Mouse (Mus musculus) bone marrow, adult 2 months (tissue): ENCODE measurements at regions not wholly inside any gene's neighbourhood (a gene's known extent, or its start where the extent isn't known, plus 50 kb on each side); places are given as distances from the start of the nearest gene placed in this dataset.

ENCODE experiments used
- H3K27ac ChIP-seq: fragments of 200-500 bp; 2 replicates; pipeline ENCODE4 v1.5.1; 2012; ENCODE audit warnings: low read depth, mild to moderate bottlenecking, control low read depth, inconsistent platforms, low read length; ENCODE audit not compliant: control insufficient read depth, poor library complexity, insufficient read depth
- H3K4me1 ChIP-seq: fragments of 200-500 bp; 2 replicates; pipeline ENCODE4 v1.6.1; 2011; ENCODE audit warnings: low read length; ENCODE audit not compliant: control insufficient read depth, insufficient read depth
- H3K4me3 ChIP-seq: fragments of 200-500 bp; replicated peaks from 2 replicates; pipeline ENCODE3; 2011; ENCODE audit warnings: mild to moderate bottlenecking, low read depth, low read length, control low read depth; ENCODE audit not compliant: control insufficient read depth
- CTCF ChIP-seq: fragments of 200-500 bp; IDR thresholded peaks from 2 replicates; pipeline ENCODE4 v1.5.1; 2011; ENCODE audit warnings: low read length, control low read depth; ENCODE audit not compliant: control insufficient read depth, insufficient read depth
- POLR2A ChIP-seq: fragments of 200-500 bp; IDR thresholded peaks from 2 replicates; pipeline ENCODE4 v1.6.1; 2011; ENCODE audit warnings: low read depth, mild to moderate bottlenecking, control low read depth, low read length, borderline replicate concordance; ENCODE audit not compliant: control insufficient read depth
- WGBS: fragments of 180-500 bp; shearing (Covaris S2); methylation state at CpG from one replicate; pipeline ENCODE4 v1.1.7; 2018; 5-methylcytosine and 5-hydroxymethylcytosine counted together

DNA sequence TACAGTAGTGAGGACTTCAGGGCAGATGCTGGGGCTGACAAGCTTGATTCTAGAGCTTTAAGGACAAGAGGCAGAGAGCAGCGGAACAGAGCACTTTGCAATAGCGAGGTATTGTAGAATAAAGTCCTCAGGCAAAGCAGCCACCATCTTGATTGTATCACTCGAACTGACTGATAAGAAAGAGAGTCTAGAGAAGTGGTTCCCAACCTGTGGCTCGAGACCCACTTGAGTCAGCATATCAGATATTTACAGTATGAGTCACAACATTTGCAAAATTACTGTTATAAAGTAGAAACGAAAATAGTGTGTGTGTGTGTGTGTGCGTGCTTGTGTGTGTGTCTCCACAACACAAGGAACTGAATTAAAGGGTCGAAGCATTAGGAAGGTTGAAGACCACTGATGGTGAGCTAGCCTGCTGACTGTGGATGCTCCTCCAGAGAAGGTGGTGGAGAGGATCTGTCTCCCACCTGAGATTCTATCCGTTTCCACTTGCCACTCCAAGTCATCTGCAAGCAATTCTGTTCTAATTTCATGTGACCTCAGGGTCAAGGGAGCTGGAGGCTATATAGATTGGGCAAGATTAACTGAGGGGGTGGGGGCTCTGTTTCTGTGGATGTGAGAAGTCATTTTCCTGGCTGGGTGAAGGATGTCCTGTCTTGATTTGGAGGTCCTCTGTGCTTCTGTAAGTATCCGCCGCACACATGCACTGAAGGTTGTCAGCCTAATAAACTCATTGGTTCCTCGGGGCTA lies 115.0 kb downstream of the Phlda1 start:
- H3K27ac ChIP-seq = no peak overlapping the region
- no peak overlapping the region for H3K4me3 ChIP-seq
- 80% methylated on average over 11 of the region's 11 CpGs for WGBS
- no peak for TF ChIP-seq POLR2A
- TF ChIP-seq CTCF = no peak
- no peaks in the 10 kb centered on the region for H3K4me1 ChIP-seq

DNA sequence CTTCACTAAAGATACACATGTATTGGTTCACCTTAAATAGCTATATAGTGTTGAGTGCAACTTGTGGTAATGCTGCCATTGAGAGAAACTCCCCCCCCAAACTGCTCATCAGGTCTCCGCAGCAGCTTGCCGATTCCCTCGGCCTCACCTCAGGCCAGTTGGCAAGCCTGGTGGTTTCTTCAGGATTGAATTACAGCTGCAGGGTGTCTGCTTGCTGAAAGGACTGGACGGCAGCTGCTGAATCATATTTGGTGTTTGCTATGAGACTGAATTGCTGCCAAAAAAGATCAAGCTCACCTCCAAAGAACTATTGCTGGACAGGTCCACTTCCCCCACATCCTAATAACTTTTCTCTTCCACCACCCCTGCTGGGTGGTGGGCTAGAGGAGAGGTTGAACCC lies 116.7 kb downstream of the Phlda1 start:
- Histone ChIP-seq H3K4me1 (no peaks in the 10 kb centered on the region), H3K27ac (no peak overlapping the region), H3K4me3 (no peak overlapping the region)
- TF ChIP-seq CTCF (no peak), POLR2A (no peak)
- WGBS = 75% methylated on average over 4 of the region's 4 CpGs

DNA sequence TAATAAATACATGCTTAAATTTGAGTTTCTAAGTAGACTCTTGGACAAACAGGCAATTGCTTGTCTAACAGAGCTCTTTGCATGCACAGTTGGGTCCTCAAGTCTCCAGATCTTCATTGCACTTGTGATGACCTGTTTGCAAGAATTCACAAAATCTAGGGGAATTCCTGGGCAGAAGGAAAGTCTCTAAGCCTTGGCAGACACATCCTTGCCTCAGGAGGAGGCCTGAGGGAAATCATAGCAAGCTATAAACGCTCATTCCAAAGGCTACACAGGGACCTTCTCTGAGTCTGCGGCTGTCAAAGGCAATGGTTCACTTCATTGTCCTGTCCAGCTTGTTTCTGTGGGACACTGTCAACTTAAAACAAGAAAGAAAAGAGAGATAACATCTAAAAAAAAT lies 117.9 kb downstream of the Phlda1 start:
- Histone ChIP-seq H3K4me3 (no peak overlapping the region), H3K4me1 (no peaks in the 10 kb centered on the region), H3K27ac (no peak overlapping the region)
- WGBS = 77% methylated on average over 2 of the region's 2 CpGs
- TF ChIP-seq POLR2A = no peak
- no peak for TF ChIP-seq CTCF

DNA sequence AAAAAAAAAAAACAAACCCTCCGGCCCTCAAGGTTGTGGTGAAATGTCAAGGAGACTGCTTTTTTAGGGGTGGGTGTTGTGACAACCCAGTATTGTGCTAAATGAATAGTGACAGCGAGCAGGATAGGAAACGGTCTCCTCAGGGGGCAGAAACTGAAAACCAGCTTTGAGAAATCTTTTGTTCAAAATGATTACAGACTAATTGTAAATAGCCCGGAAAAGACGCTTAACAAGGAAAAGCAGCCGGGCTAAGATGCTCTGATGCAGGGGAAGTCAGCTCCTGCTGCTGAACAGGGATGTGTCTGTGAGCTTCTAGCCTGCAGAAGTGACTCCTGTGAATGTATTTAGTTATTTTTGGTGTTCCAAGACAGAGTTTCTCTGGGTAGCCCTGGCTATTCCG lies 118.5 kb downstream of the Phlda1 start:
- 77% methylated on average over 7 of the region's 7 CpGs for WGBS
- Histone ChIP-seq H3K4me1 (no peaks in the 10 kb centered on the region), H3K4me3 (no peak overlapping the region), H3K27ac (no peak overlapping the region)
- TF ChIP-seq CTCF (no peak), POLR2A (no peak)

DNA sequence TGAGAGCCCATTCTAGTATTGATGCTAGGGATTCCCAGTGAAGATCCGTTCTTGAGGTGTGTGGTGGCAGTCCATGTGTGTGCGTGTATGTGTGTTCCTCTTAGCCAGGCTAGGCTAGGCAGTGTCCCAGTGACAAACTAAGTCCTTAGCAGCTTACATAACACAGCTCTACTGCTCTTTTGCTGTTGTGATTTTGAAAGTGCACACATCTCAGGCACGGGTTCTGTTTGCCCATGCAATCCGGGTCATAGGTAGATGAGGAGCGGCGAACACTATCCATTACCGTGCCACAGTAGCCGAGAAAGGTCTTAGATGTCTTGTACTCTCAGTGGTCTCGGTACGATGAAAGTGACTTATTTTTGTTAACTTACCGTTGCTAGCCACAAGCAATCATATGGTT lies 119.5 kb downstream of the Phlda1 start:
- H3K4me3 ChIP-seq = no peak overlapping the region
- no peak for TF ChIP-seq CTCF
- no peak for TF ChIP-seq POLR2A
- H3K4me1 ChIP-seq = no peaks in the 10 kb centered on the region
- no peak overlapping the region for H3K27ac ChIP-seq
- WGBS = 88% methylated on average over 11 of the region's 11 CpGs

DNA sequence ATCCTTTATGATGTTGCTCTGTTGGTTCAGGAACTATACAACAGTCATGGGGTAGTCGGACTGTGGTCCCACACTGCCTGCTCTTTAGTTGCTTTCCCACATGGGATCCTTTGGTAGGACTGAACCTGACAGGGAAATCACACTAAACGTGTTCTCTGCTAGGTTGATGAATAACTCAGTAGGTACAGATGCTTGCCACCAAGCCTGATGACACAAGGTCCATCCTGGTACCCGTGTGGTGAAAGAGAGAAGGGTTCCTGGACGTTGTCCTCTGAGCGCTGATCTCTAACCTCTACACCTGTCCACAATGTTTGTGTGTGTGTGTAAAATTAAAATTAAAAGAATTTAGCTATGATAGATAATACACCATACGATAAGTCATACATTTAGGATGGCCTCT lies 119.9 kb downstream of the Phlda1 start:
- no peak overlapping the region for H3K4me3 ChIP-seq
- H3K27ac ChIP-seq = no peak overlapping the region
- H3K4me1 ChIP-seq = no peaks in the 10 kb centered on the region
- TF ChIP-seq POLR2A (no peak), CTCF (no peak)
- 84% methylated on average over 6 of the region's 6 CpGs for WGBS

DNA sequence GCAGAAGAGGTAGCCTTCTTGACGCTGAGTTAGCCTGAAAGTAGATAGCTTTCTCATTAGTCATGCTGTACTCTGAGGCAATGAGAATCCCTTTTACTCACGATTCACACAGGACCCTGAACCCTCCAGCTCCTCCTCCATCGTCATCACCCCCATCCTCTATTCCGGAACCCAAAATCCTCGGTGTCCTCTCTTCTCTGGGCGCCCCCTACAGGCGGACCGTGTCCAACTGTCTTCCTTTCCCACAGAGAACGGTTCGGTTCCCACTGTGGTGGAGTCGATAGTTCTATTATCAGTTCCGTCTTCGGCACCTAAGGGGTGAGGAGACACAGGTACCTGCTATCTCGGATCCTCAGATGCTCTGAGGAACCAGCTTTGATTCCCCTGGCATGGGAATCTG lies 130.2 kb downstream of the Phlda1 start:
- Histone ChIP-seq H3K4me1 (no peaks in the 10 kb centered on the region), H3K27ac (no peak overlapping the region), H3K4me3 (no peak overlapping the region)
- TF ChIP-seq CTCF (peak; percentile 52; the same call in 1 of the 2 replicates), POLR2A (no peak)
- 50% methylated on average over 14 of the region's 14 CpGs for WGBS

DNA sequence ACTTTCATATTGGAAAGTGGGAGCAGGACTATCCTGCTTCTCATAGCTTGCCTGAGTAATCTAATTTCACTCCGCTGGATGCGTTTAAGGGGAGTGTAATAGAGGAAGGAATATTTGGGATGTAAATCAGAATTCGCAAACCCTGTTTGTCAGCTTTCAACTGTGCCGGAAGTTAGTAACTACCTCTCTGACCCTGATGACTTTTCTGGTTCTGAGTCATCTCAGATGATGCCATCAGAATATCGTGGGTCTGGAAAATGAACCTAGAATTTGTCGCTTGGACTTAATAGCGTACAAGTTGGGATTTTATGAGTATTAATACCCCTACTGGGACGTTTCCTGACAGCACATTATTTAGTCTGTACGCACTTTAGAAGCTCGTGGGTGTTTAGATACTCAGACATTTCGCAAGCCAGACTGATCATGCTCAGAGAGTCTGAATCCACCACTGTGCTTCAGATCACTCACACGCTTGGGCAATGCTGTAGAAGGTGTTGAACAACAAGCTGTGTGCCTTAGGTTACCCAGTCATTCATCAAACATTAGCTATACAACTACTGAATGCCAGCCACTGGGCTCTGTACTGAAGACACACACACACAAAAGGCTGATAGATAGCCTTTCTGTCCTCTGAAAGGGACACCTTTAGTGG lies 131.1 kb downstream of the Phlda1 start:
- 81% methylated on average over 12 of the region's 12 CpGs for WGBS
- Histone ChIP-seq H3K4me3 (no peak overlapping the region), H3K4me1 (no peaks in the 10 kb centered on the region), H3K27ac (no peak overlapping the region)
- no peak for TF ChIP-seq POLR2A
- no peak for TF ChIP-seq CTCF
